Mouse (Mus musculus) small intestine, adult 2 months (tissue): Measurements from ENCODE around the gene Nedd8. TPM values are rescaled to one million over a fixed set of nuclear protein-coding genes. Genes with fewer than 3 reads are reported as not detected.

Experiments
- H3K27ac ChIP-seq: fragments of 200-500 bp; 2 replicates; pipeline ENCODE4 v1.5.1; 2012; ENCODE audit warnings: low read depth, low read length, control low read depth, inconsistent platforms; ENCODE audit not compliant: insufficient read depth
- H3K27me3 ChIP-seq: fragments of 200-500 bp; 2 replicates; pipeline ENCODE4 v1.6.1; 2012; ENCODE audit warnings: mild to moderate bottlenecking, moderate library complexity, low read length, inconsistent platforms; ENCODE audit not compliant: control insufficient read depth, insufficient read depth
- H3K36me3 ChIP-seq: fragments of 200-500 bp; 2 replicates; pipeline ENCODE4 v1.6.1; 2012; ENCODE audit warnings: mild to moderate bottlenecking, low read length, control low read depth, inconsistent platforms; ENCODE audit not compliant: control insufficient read depth, insufficient read depth
- H3K4me1 ChIP-seq: fragments of 200-500 bp; 2 replicates; pipeline ENCODE4 v1.6.1; 2012; ENCODE audit warnings: low read length, inconsistent platforms, mixed read lengths; ENCODE audit not compliant: control insufficient read depth, insufficient read depth, insufficient read length
- H3K4me3 ChIP-seq: fragments of 200-500 bp; 2 replicates; pipeline ENCODE4 v1.5.1; 2012; ENCODE audit warnings: low read depth, mild to moderate bottlenecking, control low read depth, inconsistent platforms, low read length, moderate library complexity
- CTCF ChIP-seq: fragments of 200-500 bp; IDR thresholded peaks from 2 replicates; pipeline ENCODE4 v1.5.1; 2012; ENCODE audit warnings: low read depth, mild to moderate bottlenecking, control low read depth, inconsistent platforms, low read length, moderate library complexity, mixed read lengths; ENCODE audit not compliant: insufficient replicate concordance, insufficient read length; ENCODE audit errors: extremely low read depth
- POLR2A ChIP-seq: fragments of 200-500 bp; IDR thresholded peaks from 2 replicates; pipeline ENCODE4 v1.6.1; 2012; ENCODE audit warnings: low read depth, mild to moderate bottlenecking, control low read depth, inconsistent platforms, low read length, moderate library complexity
- WGBS: fragments of 180-500 bp; shearing (Covaris S2); methylation state at CpG from one replicate; pipeline ENCODE4 v1.1.7; 2018; 5-methylcytosine and 5-hydroxymethylcytosine counted together
- polyA plus RNA-seq: library from polyadenylated mRNA; depleted of rRNA; stranded (reverse); fragments of >200 nt; gene quantifications from 2 replicates; pipeline ENCODE4 v1.2.3, GENCODE M21; 2012; rRNA removed

Nedd8 gene
- polyA plus RNA-seq, 1 experiment = 228 TPM

GRCm38 (mm10) chr14:55615876-55616275 lies 56.0 kb downstream of the Nedd8 start:
- TF ChIP-seq POLR2A (no peak), CTCF (no peak)
- H3K4me1 ChIP-seq = peaks cover 12% of the 10 kb centered on the region; the same call in 1 of the 2 replicates
- no peaks in the 10 kb centered on the region for H3K27me3 ChIP-seq
- no peaks in the 10 kb centered on the region for H3K36me3 ChIP-seq
- 45% methylated on average over 2 of the region's 2 CpGs for WGBS
- H3K4me3 ChIP-seq = no peak overlapping the region
- no peak overlapping the region for H3K27ac ChIP-seq

GRCm38 (mm10) chr14:55614565-55615178 lies 57.3 kb downstream of the Nedd8 start:
- TF ChIP-seq CTCF = no peak
- TF ChIP-seq POLR2A = no peak
- no peak overlapping the region for H3K4me3 ChIP-seq
- peaks cover 12% of the 10 kb centered on the region; the same call in 1 of the 2 replicates for H3K4me1 ChIP-seq
- no peaks in the 10 kb centered on the region for H3K27me3 ChIP-seq
- no peak overlapping the region for H3K27ac ChIP-seq
- peaks cover 8% of the 10 kb centered on the region for H3K36me3 ChIP-seq
- WGBS = 63% methylated on average over 7 of the region's 7 CpGs

- no peak for TF ChIP-seq POLR2A
- H3K36me3 ChIP-seq = peaks cover 22% of the 10 kb centered on the region
- H3K27me3 ChIP-seq = no peaks in the 10 kb centered on the region
- H3K27ac ChIP-seq = no peak overlapping the region
- 29% methylated on average over 6 of the region's 6 CpGs for WGBS
- peaks cover 9% of the 10 kb centered on the region; the same call in 1 of the 2 replicates for H3K4me1 ChIP-seq
- H3K4me3 ChIP-seq = no peak overlapping the region
Measured at GRCm38 (mm10) chr14:55613346-55613745, 58.6 kb downstream of the Nedd8 start.

Other genes with a start within 250 kb of the Nedd8 start
- 44.8 and 62.5 TPM in 2 replicates for gene Dhrs4, start 193.4 kb downstream of the Nedd8 start, polyA plus RNA-seq
- 2.0 and 2.1 TPM in 2 replicates for gene Carmil3, start 181.5 kb downstream of the Nedd8 start, polyA plus RNA-seq
- gene Cpne6, start 161.7 kb downstream of the Nedd8 start, polyA plus RNA-seq = not detected in 2 replicates
- not detected in 2 replicates for gene Nrl, start 147.1 kb downstream of the Nedd8 start, polyA plus RNA-seq
- gene Pck2, start 131.9 kb downstream of the Nedd8 start, polyA plus RNA-seq = 19.3 and 21.0 TPM in 2 replicates
- 70.2 and 143 TPM in 2 replicates for gene Dcaf11, start 112.1 kb downstream of the Nedd8 start, polyA plus RNA-seq
- 0.32 TPM in 1 of 2 replicates, not detected in the other for gene A730061H03Rik, start 111.7 kb downstream of the Nedd8 start, polyA plus RNA-seq
- 0.46 TPM in 1 of 2 replicates, not detected in the other for gene Fitm1, start 96.5 kb downstream of the Nedd8 start, polyA plus RNA-seq
- gene Psme1, start 94.0 kb downstream of the Nedd8 start, polyA plus RNA-seq = 71.4 and 167 TPM in 2 replicates
- gene Emc9, start 86.8 kb downstream of the Nedd8 start, polyA plus RNA-seq = 12.2 and 23.0 TPM in 2 replicates
- 85.3 and 142 TPM in 2 replicates for gene Psme2, start 81.0 kb downstream of the Nedd8 start, polyA plus RNA-seq
- gene Rnf31, start 80.4 kb downstream of the Nedd8 start, polyA plus RNA-seq = 28.8 and 65.8 TPM in 2 replicates
- gene Irf9, start 68.6 kb downstream of the Nedd8 start, polyA plus RNA-seq = 29.3 and 77.6 TPM in 2 replicates
- gene Rec8, start 54.1 kb downstream of the Nedd8 start, polyA plus RNA-seq = 8.7 and 19.2 TPM in 2 replicates
- 35.4 and 37.2 TPM in 2 replicates for gene Ipo4, start 36.2 kb downstream of the Nedd8 start, polyA plus RNA-seq
- 8.6 and 9.3 TPM in 2 replicates for gene Gm49378, start 34.2 kb downstream of the Nedd8 start, polyA plus RNA-seq
- 58.8 and 104 TPM in 2 replicates for gene Tm9sf1, start 28.3 kb downstream of the Nedd8 start, polyA plus RNA-seq
- 0.56 and 1.1 TPM in 2 replicates for gene Tssk4, start 21.9 kb downstream of the Nedd8 start, polyA plus RNA-seq
- gene Mdp1, start 11.6 kb downstream of the Nedd8 start, polyA plus RNA-seq = 17.2 and 23.9 TPM in 2 replicates
- 5.2 and 9.6 TPM in 2 replicates for gene Gmpr2, start 183 bp downstream of the Nedd8 start, polyA plus RNA-seq
- gene Tinf2, start 9.7 kb upstream of the Nedd8 start, polyA plus RNA-seq = 8.1 and 11.1 TPM in 2 replicates
- gene Tgm1, start 41.8 kb upstream of the Nedd8 start, polyA plus RNA-seq = 0.62 and 0.89 TPM in 2 replicates
- 28.1 and 43.5 TPM in 2 replicates for gene Rabggta, start 50.1 kb upstream of the Nedd8 start, polyA plus RNA-seq
- gene Dhrs1, start 73.6 kb upstream of the Nedd8 start, polyA plus RNA-seq = 217 and 223 TPM in 2 replicates
- 5.9 and 8.0 TPM in 2 replicates for gene Nop9, start 73.6 kb upstream of the Nedd8 start, polyA plus RNA-seq
- gene Cideb, start 86.3 kb upstream of the Nedd8 start, polyA plus RNA-seq = 309 and 797 TPM in 2 replicates
- 65.3 and 90.6 TPM in 2 replicates for gene Ltb4r2, start 89.3 kb upstream of the Nedd8 start, polyA plus RNA-seq
- gene Ltb4r1, start 93.8 kb upstream of the Nedd8 start, polyA plus RNA-seq = 25.3 and 26.4 TPM in 2 replicates
- gene Adcy4, start 112.0 kb upstream of the Nedd8 start, polyA plus RNA-seq = 3.3 and 6.1 TPM in 2 replicates
- 24.7 and 42.1 TPM in 2 replicates for gene Ripk3, start 116.7 kb upstream of the Nedd8 start, polyA plus RNA-seq
- gene Nfatc4, start 151.0 kb upstream of the Nedd8 start, polyA plus RNA-seq = 5.8 and 7.6 TPM in 2 replicates
- gene Nynrin, start 181.9 kb upstream of the Nedd8 start, polyA plus RNA-seq = 1.4 and 1.8 TPM in 2 replicates
- 0.56 and 0.61 TPM in 2 replicates for gene Cbln3, start 212.3 kb upstream of the Nedd8 start, polyA plus RNA-seq
- 12.6 and 32.7 TPM in 2 replicates for gene Khnyn, start 212.8 kb upstream of the Nedd8 start, polyA plus RNA-seq
- 17.8 and 34.0 TPM in 2 replicates for gene Sdr39u1, start 228.2 kb upstream of the Nedd8 start, polyA plus RNA-seq